Comparison of ENCODE assay signal across 17 mouse cellular contexts in the genomic region with DNA sequence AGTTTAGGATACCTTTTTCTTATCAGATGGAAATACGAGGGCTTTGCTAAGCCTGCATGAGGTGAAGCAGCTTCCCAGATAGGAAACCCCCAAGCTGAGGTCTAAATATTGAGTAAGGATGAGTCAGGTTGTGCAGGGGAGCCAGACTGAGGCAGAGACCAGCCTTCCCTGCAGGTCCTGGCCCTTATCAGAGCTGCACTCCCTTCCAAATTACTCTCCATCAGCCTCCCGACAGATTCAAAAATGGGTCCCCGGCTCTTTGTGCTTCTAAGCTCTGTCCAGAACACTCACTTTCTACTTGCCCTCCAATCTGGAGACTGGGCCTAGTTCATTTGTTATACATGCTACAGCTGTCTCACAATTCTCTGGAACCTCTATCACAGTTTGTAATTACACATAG. TPM values are rescaled to one million over a fixed set of nuclear protein-coding genes. Genes with fewer than 3 reads are reported as not detected.
DNase-seq lines count a peak whose midpoint lies in the region; ATAC-seq lines count a peak whose summit lies in the region.
"Had no signal": no experiment of that assay in that cellular context is flagged by ENCODE, and none has a peak within 500 bp of the region (broad histone marks: within the 10 kb centered on the region; RNA-seq: fewer than 3 reads in every experiment).

No protein-coding gene starts in this region.

- no peaks in the 10 kb centered on the region for H3K9me3 ChIP-seq in forebrain, embryonic 10.5 days
- no peaks in the 10 kb centered on the region for H3K9me3 ChIP-seq in forebrain, embryonic 13.5 days (replicated peaks)
- no peaks in the 10 kb centered on the region for H3K9me3 ChIP-seq in heart, embryonic 16.5 days (replicated peaks; ENCODE audit: control insufficient read depth, low read length)
- H3K9me3 ChIP-seq: liver, embryonic 12.5 days; lung, embryonic 15.5 days; midbrain, embryonic 13.5 days; neural tube, embryonic 13.5 days had no signal

- no peak overlapping the region for H3K4me2 ChIP-seq in forebrain, embryonic 13.5 days
- H3K4me2 ChIP-seq in heart, embryonic 16.5 days (ENCODE audit: low read depth, low read length), result no peak overlapping the region
- H3K4me2 ChIP-seq: liver, embryonic 12.5 days; lung, embryonic 15.5 days; midbrain, embryonic 13.5 days; neural tube, embryonic 13.5 days had no signal

- H3K4me3 ChIP-seq in forebrain, embryonic 10.5 days, result no peak overlapping the region
- H3K4me3 ChIP-seq in forebrain, embryonic 13.5 days, result no peak overlapping the region
- no peak overlapping the region for H3K4me3 ChIP-seq in heart, embryonic 16.5 days (ENCODE audit: low read length)
- H3K4me3 ChIP-seq: liver, embryonic 12.5 days; lung, embryonic 15.5 days; midbrain, embryonic 13.5 days; neural tube, embryonic 13.5 days had no signal

- H3K27me3 ChIP-seq in forebrain, embryonic 10.5 days (ENCODE audit: poor library complexity, severe bottlenecking), result no peaks in the 10 kb centered on the region
- no peaks in the 10 kb centered on the region for H3K27me3 ChIP-seq in forebrain, embryonic 13.5 days
- no peaks in the 10 kb centered on the region for H3K27me3 ChIP-seq in heart, embryonic 16.5 days (ENCODE audit: control insufficient read depth, insufficient read depth, low read length)
- H3K27me3 ChIP-seq: CH12.LX; liver, embryonic 12.5 days; lung, embryonic 15.5 days; midbrain, embryonic 13.5 days; neural tube, embryonic 13.5 days had no signal

- peak; percentile 13 for DNase-seq in forebrain, embryonic 10.5 days (ENCODE audit: extremely low spot score, low spot score)
- DNase-seq in heart, postnatal 25 days (ENCODE audit: low spot score), result no peak
- peak; percentile 7 to 51 for DNase-seq in spleen, postnatal 4 days (ENCODE audit: low spot score in 2 of 2)
- DNase-seq in spleen, adult 12 weeks (ENCODE audit: low spot score), result no peak
- DNase-seq in testis, postnatal 14 days (ENCODE audit: low spot score), result no peak
- DNase-seq in MN1 (ENCODE audit: low spot score), result no peak
- DNase-seq: cerebellum, adult 9-10 months; forebrain, postnatal 0 days; thymus, postnatal 4 days had no signal

- intact Hi-C loops in heart, postnatal 25 days (cut with DNase I), result loop anchor here (5.0 kb wide), 1 partner anchor 42 kb away; a partner anchor contains a TSS

- no peak overlapping the region for H3K27ac ChIP-seq in forebrain, embryonic 10.5 days
- no peak overlapping the region for H3K27ac ChIP-seq in forebrain, embryonic 13.5 days
- 0 out of 2 replicates have a peak overlapping the region, but pooled peaks have one; percentile 9 for H3K27ac ChIP-seq in heart, embryonic 16.5 days (ENCODE audit: low read length)
- H3K27ac ChIP-seq: liver, embryonic 12.5 days; lung, embryonic 15.5 days; midbrain, embryonic 13.5 days; neural tube, embryonic 13.5 days had no signal

- H3K9ac ChIP-seq in forebrain, embryonic 13.5 days, result no peak overlapping the region
- H3K9ac ChIP-seq in heart, embryonic 16.5 days (ENCODE audit: low read length), result no peak overlapping the region
- H3K9ac ChIP-seq: forebrain, postnatal 0 days; liver, embryonic 12.5 days; lung, embryonic 15.5 days; midbrain, embryonic 13.5 days; neural tube, embryonic 13.5 days had no signal

- no peak for ATAC-seq in forebrain, embryonic 13.5 days
- no peak for ATAC-seq in heart, embryonic 16.5 days (replicated peaks; ENCODE audit: extremely low read depth, insufficient read depth, low FRiP score)
- ATAC-seq: forebrain, postnatal 0 days; liver, embryonic 12.5 days; midbrain, embryonic 13.5 days had no signal

- H3K4me1 ChIP-seq in forebrain, embryonic 10.5 days, result no peaks in the 10 kb centered on the region
- no peaks in the 10 kb centered on the region for H3K4me1 ChIP-seq in forebrain, embryonic 13.5 days
- H3K4me1 ChIP-seq in heart, embryonic 16.5 days (ENCODE audit: control insufficient read depth, insufficient read depth, low read length), result peaks cover 10% of the 10 kb centered on the region; the same call in 1 of the 2 replicates
- H3K4me1 ChIP-seq: lung, embryonic 15.5 days; midbrain, embryonic 13.5 days; neural tube, embryonic 13.5 days had no signal

- 88% methylated on average over 3 of the region's 3 CpGs for WGBS in forebrain, embryonic 10.5 days
- WGBS in forebrain, embryonic 13.5 days, result 88% methylated on average over 3 of the region's 3 CpGs
- 32% methylated on average over 3 of the region's 3 CpGs for WGBS in heart, embryonic 16.5 days

- H3K36me3 ChIP-seq in forebrain, embryonic 10.5 days (replicated peaks), result peaks cover 22% of the 10 kb centered on the region
- H3K36me3 ChIP-seq in forebrain, embryonic 13.5 days (ENCODE audit: poor library complexity, severe bottlenecking), result peaks cover 16% of the 10 kb centered on the region
- H3K36me3 ChIP-seq in heart, embryonic 16.5 days (ENCODE audit: control insufficient read depth, insufficient read depth), result no peaks in the 10 kb centered on the region
- H3K36me3 ChIP-seq: lung, embryonic 15.5 days had no signal

RNA-seq across cellular contexts. Expression of a gene that starts 41.3 kb away (rescaled TPM):
- polyA plus RNA-seq in forebrain, embryonic 10.5 days (2016; fragmentation: Nextera tagmentation; extraction: Ambion mirVana), result 15.6 and 16.0 TPM in 2 replicates
- polyA plus RNA-seq in forebrain, embryonic 13.5 days (2015; fragmentation: Nextera tagmentation; extraction: Ambion mirVana), result 16.9 and 19.5 TPM in 2 replicates
- polyA plus RNA-seq in heart, embryonic 16.5 days (2015; fragmentation: Nextera tagmentation; extraction: Ambion mirVana), result 14.7 and 15.8 TPM in 2 replicates
- total RNA-seq in heart, postnatal 25 days (2021), result 10 to 100 TPM; 24.6 to 28.1 TPM
- total RNA-seq: MEL had no signal

Comparison
In these comparisons a context has a peak if more than half of its experiments do, and no peak if none do; other contexts are left out.
1. DNase-seq: peak in forebrain, embryonic 10.5 days (single experiment) and spleen, postnatal 4 days (2 of 2); none in heart, postnatal 25 days (single experiment), spleen, adult 12 weeks (single experiment), testis, postnatal 14 days (single experiment) and MN1 (single experiment).